Mouse (Mus musculus) liver, embryonic 14.5 days (tissue): ENCODE measurements around the gene Spata7.

ENCODE experiments used
- CTCF ChIP-seq: IDR thresholded peaks from 2 replicates; pipeline ENCODE4 v1.5.1; 2016; ENCODE audit warnings: antibody characterized with exemption, low read depth, control low read depth
- EP300 ChIP-seq: IDR thresholded peaks from 2 replicates; pipeline ENCODE4 v1.6.1; 2016; ENCODE audit warnings: antibody characterized with exemption, low read depth

DNA sequence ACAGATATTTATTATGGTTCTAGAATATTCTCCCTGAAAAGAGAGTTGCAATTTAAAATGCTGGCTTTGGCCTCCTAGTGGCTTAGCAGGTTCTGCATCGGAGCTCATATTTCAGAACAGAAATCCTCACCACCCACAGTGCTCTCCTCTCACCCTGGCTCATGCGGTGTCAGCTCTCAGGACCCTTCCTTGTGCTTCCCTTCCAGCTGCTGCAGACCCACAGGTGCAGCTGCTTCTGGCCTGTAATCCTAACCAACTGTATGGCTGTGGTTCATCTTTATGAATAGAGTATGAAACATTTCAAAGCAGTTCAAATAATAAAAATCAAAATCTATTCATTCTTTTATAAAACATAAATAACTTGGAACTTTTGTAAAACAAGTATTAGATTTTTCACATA lies 28.9 kb downstream of the Spata7 start:
- TF ChIP-seq EP300 (no peak), CTCF (no peak)
